Mouse (Mus musculus) lung, postnatal 14 days (tissue): ENCODE data around the gene Tomm7.
"Not testable (repeated sequence)": the region's sequence is repeated elsewhere in the genome, so short reads cannot be mapped to it uniquely, and the experiment has no call there.

Experiments
- DNase-seq: peaks from one replicate; pipeline ENCODE4 v3.0.0; 2021

The Tomm7 gene

GRCm38 (mm10) chr5:23851160-23851555 lies 7.2 kb upstream of the Tomm7 start:
- not testable (repeated sequence) for DNase-seq

DNA sequence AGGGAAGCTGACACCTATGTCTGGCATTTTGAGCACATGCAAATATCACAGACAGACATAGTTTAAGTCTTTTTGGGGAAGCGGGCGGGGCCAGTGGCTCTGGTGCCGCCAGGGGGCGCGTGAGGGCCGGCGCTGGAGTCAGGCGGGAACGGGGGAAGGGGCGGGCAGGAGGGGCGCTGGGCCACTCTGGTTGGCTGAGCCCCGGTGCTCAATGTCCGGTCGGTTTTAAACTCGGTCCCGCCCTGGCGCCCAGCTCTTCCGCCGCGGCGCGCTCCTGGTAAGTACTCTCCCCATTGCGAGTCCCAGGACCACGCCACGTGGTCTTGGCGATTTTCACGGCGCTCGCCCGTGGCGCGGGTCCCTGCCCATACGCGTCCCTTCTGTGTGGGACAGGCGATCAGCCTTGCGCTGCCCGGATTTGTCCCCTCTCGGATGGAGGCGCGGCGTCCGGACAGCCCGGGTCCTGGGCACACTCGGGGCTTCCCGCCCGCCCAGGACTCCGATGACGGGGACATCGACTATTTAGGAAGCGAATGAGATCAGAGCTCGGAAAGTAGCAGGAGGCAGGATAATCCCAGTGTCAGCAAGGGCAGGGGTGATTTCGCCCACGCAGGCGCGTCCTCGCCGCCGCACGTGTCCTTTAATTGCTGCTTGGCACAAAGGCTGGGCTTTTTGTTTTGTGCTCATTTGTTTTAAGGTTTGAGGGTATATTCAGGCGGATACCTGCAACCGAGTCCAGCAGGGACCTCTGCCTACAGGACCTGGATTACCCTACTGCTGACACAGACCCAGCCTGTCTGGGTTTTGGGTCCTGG lies 6.6 kb upstream of the Tomm7 start:
- peak; percentile 96 for DNase-seq

GRCm38 (mm10) chr5:23845141-23845540 lies 1.2 kb upstream of the Tomm7 start:
- DNase-seq: no peak

DNA sequence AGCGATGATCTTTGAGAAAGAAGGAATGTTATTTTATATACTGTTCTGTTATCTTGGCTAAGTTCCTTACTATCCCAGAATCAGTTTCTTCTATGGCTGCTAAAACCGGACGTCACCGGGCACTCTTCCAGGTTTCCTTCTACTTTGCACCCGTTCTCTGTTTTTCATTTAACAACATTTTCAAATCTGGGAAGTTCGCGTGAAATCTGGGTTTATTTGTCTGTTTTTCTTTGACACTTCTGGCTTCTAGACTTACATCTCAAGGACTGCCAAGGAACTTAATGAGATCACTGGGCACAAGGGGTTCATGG lies 525 bp upstream of the Tomm7 start:
- DNase-seq: peak; percentile 56

DNA sequence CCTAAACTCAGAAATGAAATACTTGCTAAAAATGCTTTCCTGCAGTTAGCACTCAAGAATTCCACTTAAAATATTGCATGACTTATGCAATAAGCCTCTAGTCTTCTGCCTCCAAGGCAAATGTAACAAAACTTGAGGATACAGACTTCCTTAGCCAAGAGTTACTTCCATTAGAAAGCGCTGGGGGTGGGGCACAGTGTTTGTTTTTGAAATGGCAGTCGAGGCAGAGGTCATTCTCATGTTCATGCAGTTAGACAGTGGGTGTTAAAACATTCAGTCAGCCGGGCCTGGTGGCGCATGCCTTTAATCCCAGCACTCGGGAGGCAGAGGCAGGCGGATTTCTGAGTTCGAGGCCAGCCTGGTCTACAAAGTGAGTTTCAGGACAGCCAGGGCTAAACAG lies 5.8 kb downstream of the Tomm7 start:
- DNase-seq: no peak

- DNase-seq: not testable (repeated sequence)
These were observed 8.3 kb downstream of the Tomm7 start for GRCm38 (mm10) chr5:23835691-23836090.

- DNase-seq: peak; percentile 24
These were observed 12.8 kb downstream of the Tomm7 start for GRCm38 (mm10) chr5:23830897-23831752.

DNA sequence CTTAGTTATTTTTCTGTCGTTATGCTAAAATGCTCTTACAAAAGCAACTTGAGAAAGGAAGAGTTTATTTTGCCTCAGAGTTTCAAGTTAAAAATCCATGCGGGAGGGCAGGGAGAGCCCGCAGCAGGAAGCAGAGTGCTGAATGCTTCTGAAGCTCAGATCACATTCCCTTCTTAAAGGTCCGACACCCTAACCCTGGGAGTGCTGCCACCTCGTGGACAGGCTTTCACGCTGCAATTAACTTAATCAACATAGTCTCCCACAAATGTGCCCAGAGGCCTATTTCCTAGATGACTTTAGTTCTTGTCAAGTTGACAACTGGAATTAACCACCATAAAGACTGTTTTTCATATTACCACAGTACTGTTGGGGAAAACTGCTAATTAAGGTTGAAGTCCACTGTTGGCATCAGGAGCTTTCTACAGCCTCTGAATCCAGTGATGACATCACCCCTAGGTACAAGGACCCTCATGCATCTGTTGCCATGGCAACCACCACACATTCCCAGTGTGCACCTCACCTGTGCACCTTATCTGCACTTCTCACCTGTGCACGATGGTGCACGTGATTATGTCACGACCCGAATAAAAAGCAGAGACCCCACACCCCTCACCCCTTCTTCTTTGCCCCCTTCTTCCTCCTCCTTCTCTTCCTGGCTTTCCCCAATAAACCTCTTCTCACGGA lies 17.5 kb downstream of the Tomm7 start:
- DNase-seq: peak; percentile 73

- no peak for DNase-seq
These were observed 19.7 kb downstream of the Tomm7 start for GRCm38 (mm10) chr5:23824171-23824733.

- no peak for DNase-seq
These were observed 21.7 kb downstream of the Tomm7 start for GRCm38 (mm10) chr5:23822306-23822705.

DNA sequence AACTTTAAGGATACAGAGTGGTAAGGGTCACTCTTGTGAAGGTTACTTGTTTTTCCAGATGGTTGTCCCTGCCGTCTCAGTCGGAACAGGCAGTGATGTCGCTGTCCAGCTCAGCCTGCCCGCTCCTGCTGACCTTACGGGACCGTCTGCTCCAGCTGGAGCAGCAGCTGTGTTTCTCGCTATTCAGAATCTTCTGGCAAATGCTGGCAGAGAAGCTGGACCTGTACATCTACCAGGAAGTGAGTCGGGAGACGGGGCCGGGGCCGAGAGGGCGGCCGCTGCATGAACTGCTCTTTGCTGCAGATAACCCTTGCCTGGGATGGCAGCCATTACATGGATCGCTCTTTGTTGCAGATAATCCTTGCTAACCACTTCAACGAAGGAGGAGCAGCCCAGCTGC lies 27.3 kb downstream of the Tomm7 start:
- DNase-seq: no peak

GRCm38 (mm10) chr5:23814841-23815240 lies 29.1 kb downstream of the Tomm7 start:
- no peak for DNase-seq

GRCm38 (mm10) chr5:23792726-23793125 lies 51.2 kb downstream of the Tomm7 start:
- no peak for DNase-seq

DNA sequence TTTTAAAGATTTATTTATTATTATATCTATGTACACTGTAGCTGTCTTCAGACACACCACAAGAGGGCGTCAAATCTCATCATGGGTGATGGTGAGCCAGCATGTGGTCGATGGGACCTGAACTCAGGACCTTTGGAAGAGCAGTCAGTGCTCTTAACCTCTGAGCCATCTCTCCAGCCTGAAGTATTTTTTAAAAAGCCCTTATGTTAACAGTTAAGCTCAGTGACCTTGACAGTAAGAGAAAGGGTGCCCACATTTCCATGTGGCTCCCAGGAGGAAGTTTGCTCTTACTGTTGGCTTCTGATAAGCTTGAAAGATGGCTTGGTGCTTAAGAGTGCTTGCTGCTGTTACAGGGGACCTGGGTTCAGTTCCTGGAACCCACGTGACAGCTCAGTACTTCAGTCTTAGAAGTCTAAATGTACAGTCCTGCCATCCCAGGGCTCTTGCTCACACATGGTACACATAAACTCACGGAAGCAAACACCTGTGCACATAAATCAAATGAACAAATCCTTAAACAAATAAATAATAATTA lies 54.8 kb downstream of the Tomm7 start:
- DNase-seq: no peak
